Mouse (Mus musculus): Measurements from ENCODE around the gene Notum. TPM values are rescaled to one million over a fixed set of nuclear protein-coding genes. Genes with fewer than 3 reads are reported as not detected.

Gene Notum
- polyA plus RNA-seq, 1 experiment = 0.19 TPM

DNA sequence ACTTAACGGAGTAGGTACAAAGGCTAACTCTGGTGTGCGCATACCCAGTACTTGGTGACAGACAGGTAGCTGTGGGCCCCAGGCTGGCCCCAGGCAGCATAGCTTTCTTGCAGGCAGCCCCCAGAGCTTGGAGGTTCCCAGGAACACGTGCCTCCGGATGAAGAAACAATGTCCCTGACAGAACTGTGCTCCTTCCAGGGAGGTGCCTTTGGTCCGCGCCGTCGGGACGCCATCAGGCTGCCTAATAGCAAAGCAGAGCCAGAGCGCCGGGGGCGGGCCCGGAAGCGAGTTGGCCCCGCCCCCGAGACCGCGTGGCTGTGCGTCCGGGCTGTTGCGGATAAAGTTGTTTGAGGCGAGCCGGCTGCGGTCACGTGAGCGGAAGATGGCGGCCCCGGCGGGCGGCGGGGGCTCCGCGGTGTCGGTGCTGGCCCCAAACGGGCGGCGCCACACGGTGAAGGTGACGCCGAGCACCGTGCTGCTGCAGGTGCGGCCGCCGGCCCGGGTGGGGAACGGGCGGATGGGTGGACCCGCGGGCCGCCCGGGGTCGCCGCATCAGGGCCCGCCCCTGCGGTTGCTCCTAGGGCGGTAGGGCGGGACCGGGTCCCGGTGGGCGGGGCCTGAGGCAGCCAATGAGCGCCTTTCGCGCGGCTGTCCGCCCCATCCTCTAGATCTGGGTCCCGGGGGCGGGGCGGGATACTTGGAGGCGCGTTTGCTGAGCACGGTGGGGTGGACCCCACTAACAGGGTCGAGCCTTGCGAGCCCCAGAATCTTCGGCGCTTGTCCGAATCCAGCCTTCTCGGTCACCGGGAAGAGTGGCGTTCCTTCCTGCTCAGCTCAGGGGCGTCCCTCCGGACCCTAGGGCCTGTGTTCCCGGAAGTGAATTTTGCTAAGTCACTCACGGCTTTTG, 12.0 kb upstream of the Notum start, which contains the start of gene Aspscr1:
Gene Aspscr1 (plus strand): TSS at position 287 of the 907 bp plus-strand sequence.
- H3K36me3 ChIP-seq (ENCODE audit: control insufficient read depth, insufficient read depth) = no peaks in the 10 kb centered on the region

DNA sequence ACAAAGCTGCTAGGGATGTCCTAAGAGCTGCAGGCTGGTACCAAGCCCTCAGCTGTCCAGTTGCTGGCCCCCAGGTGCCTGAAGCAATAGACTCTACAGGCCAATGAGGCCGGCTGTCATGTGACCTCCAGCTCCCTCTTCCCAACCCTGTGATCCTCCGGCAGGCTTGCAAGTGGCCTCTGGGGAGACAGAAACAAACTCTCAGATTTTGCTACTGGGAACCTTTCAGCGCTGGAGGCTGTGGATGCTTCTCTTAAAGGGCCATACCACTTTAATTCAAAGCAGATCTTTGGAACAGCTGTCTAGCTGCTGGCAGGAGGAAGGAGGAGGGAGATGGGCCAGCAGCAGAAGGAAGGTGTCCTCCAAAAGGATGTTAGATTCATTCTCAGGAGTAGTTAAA, 5.6 kb upstream of the Notum start:
- H3ac ChIP-seq (ENCODE audit: control insufficient read depth, insufficient read length) = no peak overlapping the region
- no peaks in the 10 kb centered on the region for H3K36me3 ChIP-seq (ENCODE audit: control insufficient read depth, insufficient read depth)
- no peak overlapping the region for H3K4me2 ChIP-seq (ENCODE audit: low read depth)
- H3K4me3 ChIP-seq = no peak overlapping the region
- TF ChIP-seq E2F4 (IDR thresholded peaks at IDR 0.05; ENCODE audit: insufficient read depth) (no peak), MYOG (IDR thresholded peaks at IDR 0.05; ENCODE audit: control insufficient read depth in 1 of 3, insufficient read depth in 1 of 3, insufficient read length in 2 of 3, low read depth in 2 of 3) (no peak), USF1 (IDR thresholded peaks at IDR 0.05; ENCODE audit: low read depth) (peak; percentile 61), POLR2A (IDR thresholded peaks at IDR 0.05; ENCODE audit: insufficient read length, low read depth) (no peak), SRF (IDR thresholded peaks at IDR 0.05; ENCODE audit: control insufficient read depth, insufficient read length, low read depth) (no peak), MAX (IDR thresholded peaks at IDR 0.05; ENCODE audit: low read depth) (no peak), POLR2AphosphoS2 (IDR thresholded peaks at IDR 0.05; ENCODE audit: insufficient read length, low read depth) (no peak), TCF12 (IDR thresholded peaks at IDR 0.05; ENCODE audit: insufficient read depth, poor library complexity, severe bottlenecking) (no peak), CEBPB (IDR thresholded peaks at IDR 0.05; ENCODE audit: insufficient read depth, poor library complexity, severe bottlenecking) (no peak)
- H3K79me2 ChIP-seq (ENCODE audit: control insufficient read depth, insufficient read depth) = no peaks in the 10 kb centered on the region
- H3K27me3 ChIP-seq (ENCODE audit: control insufficient read depth, insufficient read depth, insufficient read length) = peaks cover 16% of the 10 kb centered on the region

More for the DNA sequence above, 12.0 kb upstream of the Notum start, which contains the start of gene Aspscr1:
- Histone ChIP-seq H3K79me2 (ENCODE audit: control insufficient read depth, insufficient read depth) (no peaks in the 10 kb centered on the region), H3ac (ENCODE audit: control insufficient read depth, insufficient read length) (peak within 1 kb of the TSS; percentile 72), H3K4me2 (ENCODE audit: low read depth) (peak within 1 kb of the TSS; percentile 96), H3K27me3 (ENCODE audit: control insufficient read depth, insufficient read depth, insufficient read length) (no peaks in the 10 kb centered on the region), H3K4me3 (peak within 1 kb of the TSS; percentile 44)
- TF ChIP-seq POLR2A (IDR thresholded peaks at IDR 0.05; ENCODE audit: insufficient read length, low read depth) = peak; percentile 62
- no peak for TF ChIP-seq TCF3 (IDR thresholded peaks at IDR 0.05; ENCODE audit: insufficient read length, low read depth)
- no peak for TF ChIP-seq MAX (IDR thresholded peaks at IDR 0.05; ENCODE audit: low read depth)
- no peak for TF ChIP-seq REST (IDR thresholded peaks at IDR 0.05; ENCODE audit: insufficient read depth, insufficient read length)
- TF ChIP-seq CEBPB (IDR thresholded peaks at IDR 0.05; ENCODE audit: insufficient read depth, poor library complexity, severe bottlenecking) = no peak
- TF ChIP-seq E2F4 (IDR thresholded peaks at IDR 0.05; ENCODE audit: insufficient read depth) = no peak
- TF ChIP-seq POLR2AphosphoS2 (IDR thresholded peaks at IDR 0.05; ENCODE audit: insufficient read length, low read depth) = peak; percentile 11
- no peak for TF ChIP-seq SRF (IDR thresholded peaks at IDR 0.05; ENCODE audit: control insufficient read depth, insufficient read length, low read depth)
- no peak for TF ChIP-seq MYOD1 (IDR thresholded peaks at IDR 0.05; ENCODE audit: control insufficient read depth in 1 of 3, insufficient read length in 2 of 3, low read depth in 2 of 3)
- TF ChIP-seq USF1 (IDR thresholded peaks at IDR 0.05; ENCODE audit: low read depth) = peak; percentile 86
- no peak for TF ChIP-seq TCF12 (IDR thresholded peaks at IDR 0.05; ENCODE audit: insufficient read depth, poor library complexity, severe bottlenecking)
- peak in 1 of 3 experiments; percentile 19 for TF ChIP-seq MYOG (IDR thresholded peaks at IDR 0.05; ENCODE audit: control insufficient read depth in 1 of 3, insufficient read depth in 1 of 3, insufficient read length in 2 of 3, low read depth in 2 of 3)

DNA sequence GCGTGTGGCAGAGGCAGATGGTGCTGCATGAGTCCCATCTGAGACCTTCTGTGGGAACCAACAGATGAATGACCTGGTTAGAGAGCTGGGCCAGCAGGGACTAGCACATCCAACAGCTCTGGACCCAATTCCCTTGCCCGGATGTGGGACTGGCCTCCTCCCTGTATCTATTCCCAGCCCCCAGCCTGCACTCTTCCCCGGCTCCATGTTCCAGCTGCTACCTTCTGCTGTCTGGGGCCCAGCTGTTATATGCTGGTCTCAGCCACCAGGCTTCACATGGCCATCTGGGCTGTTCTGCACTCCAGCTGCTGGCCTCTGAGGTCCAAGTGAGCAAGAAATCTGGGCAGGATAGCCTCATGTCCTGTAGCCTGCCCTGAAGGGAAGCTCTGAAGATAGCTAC, 4.4 kb upstream of the Notum start:
- H3K4me2 ChIP-seq (ENCODE audit: low read depth) = no peak overlapping the region
- no peak overlapping the region for H3ac ChIP-seq (ENCODE audit: control insufficient read depth, insufficient read length)
- H3K27me3 ChIP-seq (ENCODE audit: control insufficient read depth, insufficient read depth, insufficient read length) = peaks cover 28% of the 10 kb centered on the region
- no peaks in the 10 kb centered on the region for H3K79me2 ChIP-seq (ENCODE audit: control insufficient read depth, insufficient read depth)
- H3K36me3 ChIP-seq (ENCODE audit: control insufficient read depth, insufficient read depth) = no peaks in the 10 kb centered on the region
- no peak for TF ChIP-seq REST (IDR thresholded peaks at IDR 0.05; ENCODE audit: insufficient read depth, insufficient read length)
- no peak for TF ChIP-seq SRF (IDR thresholded peaks at IDR 0.05; ENCODE audit: control insufficient read depth, insufficient read length, low read depth)
- no peak for TF ChIP-seq USF1 (IDR thresholded peaks at IDR 0.05; ENCODE audit: low read depth)
- TF ChIP-seq MYOD1 (IDR thresholded peaks at IDR 0.05; ENCODE audit: control insufficient read depth in 1 of 3, insufficient read length in 2 of 3, low read depth in 2 of 3) = peak in 2 of 3 experiments; percentile 36 to 37
- no peak for TF ChIP-seq TCF12 (IDR thresholded peaks at IDR 0.05; ENCODE audit: insufficient read depth, poor library complexity, severe bottlenecking)
- TF ChIP-seq MYOG (IDR thresholded peaks at IDR 0.05; ENCODE audit: control insufficient read depth in 1 of 3, insufficient read depth in 1 of 3, insufficient read length in 2 of 3, low read depth in 2 of 3) = no peak
- H3K4me3 ChIP-seq = no peak overlapping the region

DNA sequence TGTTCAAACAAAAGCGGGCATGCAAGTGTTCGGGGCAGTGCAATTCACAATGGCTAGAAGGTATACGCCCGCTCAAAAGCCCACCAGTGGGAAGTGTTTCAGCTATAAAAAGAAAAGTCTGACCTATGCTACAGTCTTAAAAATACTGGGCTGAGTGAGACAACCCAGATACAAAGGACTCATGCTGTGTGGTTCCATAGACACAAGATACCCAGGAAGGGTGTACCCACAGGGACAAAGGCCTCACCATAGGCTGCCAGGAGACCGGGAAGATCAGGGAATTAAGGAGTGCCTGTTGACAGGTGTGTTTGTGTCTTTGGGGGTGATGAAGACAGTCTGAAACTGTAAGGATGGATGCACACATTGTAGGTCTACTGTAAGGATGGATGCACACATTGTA, 2.7 kb upstream of the Notum start:
- H3K4me2 ChIP-seq (ENCODE audit: low read depth) = no peak overlapping the region
- no peak for TF ChIP-seq TCF3 (IDR thresholded peaks at IDR 0.05; ENCODE audit: insufficient read length, low read depth)
- TF ChIP-seq MAX (IDR thresholded peaks at IDR 0.05; ENCODE audit: low read depth) = no peak
- no peak for TF ChIP-seq USF1 (IDR thresholded peaks at IDR 0.05; ENCODE audit: low read depth)
- no peak for TF ChIP-seq MYOG (IDR thresholded peaks at IDR 0.05; ENCODE audit: control insufficient read depth in 1 of 3, insufficient read depth in 1 of 3, insufficient read length in 2 of 3, low read depth in 2 of 3)
- TF ChIP-seq POLR2A (IDR thresholded peaks at IDR 0.05; ENCODE audit: insufficient read length, low read depth) = no peak
- no peak for TF ChIP-seq CEBPB (IDR thresholded peaks at IDR 0.05; ENCODE audit: insufficient read depth, poor library complexity, severe bottlenecking)
- no peak for TF ChIP-seq REST (IDR thresholded peaks at IDR 0.05; ENCODE audit: insufficient read depth, insufficient read length)
- TF ChIP-seq SRF (IDR thresholded peaks at IDR 0.05; ENCODE audit: control insufficient read depth, insufficient read length, low read depth) = no peak
- TF ChIP-seq MYOD1 (IDR thresholded peaks at IDR 0.05; ENCODE audit: control insufficient read depth in 1 of 3, insufficient read length in 2 of 3, low read depth in 2 of 3) = no peak
- no peak for TF ChIP-seq E2F4 (IDR thresholded peaks at IDR 0.05; ENCODE audit: insufficient read depth)
- TF ChIP-seq TCF12 (IDR thresholded peaks at IDR 0.05; ENCODE audit: insufficient read depth, poor library complexity, severe bottlenecking) = no peak
- H3K4me3 ChIP-seq = no peak overlapping the region
- H3K27me3 ChIP-seq (ENCODE audit: control insufficient read depth, insufficient read depth, insufficient read length) = peaks cover 45% of the 10 kb centered on the region
- no peaks in the 10 kb centered on the region for H3K36me3 ChIP-seq (ENCODE audit: control insufficient read depth, insufficient read depth)
- no peaks in the 10 kb centered on the region for H3K79me2 ChIP-seq (ENCODE audit: control insufficient read depth, insufficient read depth)
- no peak overlapping the region for H3ac ChIP-seq (ENCODE audit: control insufficient read depth, insufficient read length)

Data from myocyte (in vitro differentiated cells).